Mouse (Mus musculus) heart, postnatal 0 days (tissue): ENCODE results near the gene Plau.

Source experiments
- CTCF ChIP-seq: IDR thresholded peaks from 2 replicates; pipeline ENCODE4 v1.5.1; 2016; ENCODE audit warnings: antibody characterized with exemption, control low read depth, low read depth
- EP300 ChIP-seq: IDR thresholded peaks from 2 replicates; pipeline ENCODE4 v1.6.1; 2016; ENCODE audit warnings: antibody characterized with exemption, low read depth

- TF ChIP-seq CTCF = no peak
- TF ChIP-seq EP300 = no peak
These were observed 48.3 kb upstream of the Plau start for GRCm38 (mm10) chr14:20788151-20788550.
